Mouse (Mus musculus) midbrain, embryonic 14.5 days (tissue): ENCODE measurements around the gene D13Ertd608e. TPM values are rescaled to one million over a fixed set of nuclear protein-coding genes. Genes with fewer than 3 reads are reported as not detected.
"Not testable (repeated sequence)": the region's sequence is repeated elsewhere in the genome, so short reads cannot be mapped to it uniquely, and the experiment has no call there.

ENCODE experiments used
- ATAC-seq: fragments of 200-750 bp; cut with Nextera tagmentation; 2 replicates; pipeline ENCODE4 v1.8.0; 2017; ENCODE audit warnings: moderate number of reproducible peaks, moderate library complexity; ENCODE audit not compliant: low FRiP score, low TSS enrichment
- DNase-seq: peaks from one replicate; pipeline ENCODE4 v3.0.0-alpha.2; 2015
- H3K27ac ChIP-seq: fragments of 300-500 bp; sonication (generic); replicated peaks from 2 replicates; pipeline ENCODE4 v1.5.1; 2014; ENCODE audit warnings: mild to moderate bottlenecking, low read depth, low read length, moderate library complexity
- H3K27me3 ChIP-seq: fragments of 300-500 bp; sonication (generic); 2 replicates; pipeline ENCODE4 v1.6.1; 2014; ENCODE audit warnings: low read length, control low read depth, mixed read lengths; ENCODE audit not compliant: control insufficient read depth, insufficient read depth
- H3K36me3 ChIP-seq: fragments of 300-500 bp; sonication (generic); 2 replicates; pipeline ENCODE4 v1.6.1; 2014; ENCODE audit warnings: low read length, control low read depth; ENCODE audit not compliant: control insufficient read depth, insufficient read depth
- H3K4me1 ChIP-seq: fragments of 300-500 bp; sonication (generic); 2 replicates; pipeline ENCODE4 v1.6.1; 2014; ENCODE audit warnings: mild to moderate bottlenecking, antibody characterized with exemption, low read length, control low read depth; ENCODE audit not compliant: control insufficient read depth, insufficient read depth
- H3K4me2 ChIP-seq: fragments of 300-500 bp; sonication (generic); 2 replicates; pipeline ENCODE4 v1.6.1; 2014; ENCODE audit warnings: mild to moderate bottlenecking, low read length, moderate library complexity
- H3K4me3 ChIP-seq: fragments of 300-500 bp; sonication (generic); replicated peaks from 2 replicates; pipeline ENCODE4 v1.5.1; 2014; ENCODE audit warnings: low read depth, low read length
- H3K9ac ChIP-seq: fragments of 300-500 bp; sonication (generic); replicated peaks from 2 replicates; pipeline ENCODE4 v1.6.1; 2014; ENCODE audit warnings: mild to moderate bottlenecking, low read length, moderate library complexity
- H3K9me3 ChIP-seq: fragments of 300-500 bp; sonication (generic); 2 replicates; pipeline ENCODE4 v1.6.1; 2016; ENCODE audit warnings: low read length, control low read depth, mixed read lengths; ENCODE audit not compliant: control insufficient read depth
- WGBS: fragments of 180-500 bp; shearing (Covaris S2); extraction: QIAGEN DNeasy Blood & Tissue Kit; methylation state at CpG from one replicate; pipeline ENCODE4 v1.1.7; 2014; 5-methylcytosine and 5-hydroxymethylcytosine counted together
- polyA plus RNA-seq: library from polyadenylated mRNA; unstranded; fragments of >200 nt; fragmentation: Nextera tagmentation; extraction: Ambion mirVana; gene quantifications from 2 replicates; pipeline ENCODE4 v1.2.1, GENCODE M21; 2014

Gene D13Ertd608e
- polyA plus RNA-seq, 1 experiment from 2014 or later: not detected

GRCm38 (mm10) chr13:119816798-119817197 is 19.0 kb upstream of the D13Ertd608e start:
- 55% methylated on average over 8 of the region's 8 CpGs for WGBS
- Histone ChIP-seq H3K9me3 (no peaks in the 10 kb centered on the region), H3K4me2 (no peak overlapping the region), H3K27me3 (no peaks in the 10 kb centered on the region), H3K4me1 (no peaks in the 10 kb centered on the region), H3K27ac (no peak overlapping the region), H3K36me3 (no peaks in the 10 kb centered on the region), H3K4me3 (no peak overlapping the region), H3K9ac (no peak overlapping the region)
- ATAC-seq (no peak), DNase-seq (no peak)

GRCm38 (mm10) chr13:119817579-119818206 is 18.1 kb upstream of the D13Ertd608e start:
- DNase-seq (peak; percentile 13), ATAC-seq (no peak)
- no peak overlapping the region for H3K4me3 ChIP-seq
- H3K9me3 ChIP-seq: no peaks in the 10 kb centered on the region
- WGBS: 4% methylated on average over 2 of the region's 2 CpGs
- no peaks in the 10 kb centered on the region for H3K27me3 ChIP-seq
- H3K9ac ChIP-seq: no peak overlapping the region
- no peak overlapping the region for H3K4me2 ChIP-seq
- H3K36me3 ChIP-seq: no peaks in the 10 kb centered on the region
- H3K4me1 ChIP-seq: no peaks in the 10 kb centered on the region
- no peak overlapping the region for H3K27ac ChIP-seq

GRCm38 (mm10) chr13:119830116-119830515 is 5.7 kb upstream of the D13Ertd608e start, which contains the start of gene AF067063:
Gene AF067063, minus strand, starts transcription at chr13:119830216.
- H3K27me3 ChIP-seq, ATAC-seq, H3K4me1 ChIP-seq, H3K9ac ChIP-seq, H3K9me3 ChIP-seq, H3K36me3 ChIP-seq, H3K27ac ChIP-seq, DNase-seq, H3K4me2 ChIP-seq, H3K4me3 ChIP-seq: not testable (repeated sequence)

- H3K9ac ChIP-seq, H3K27ac ChIP-seq, H3K4me1 ChIP-seq, H3K27me3 ChIP-seq, H3K9me3 ChIP-seq, H3K36me3 ChIP-seq: not testable (repeated sequence)
- peak overlapping the region; percentile 13 for H3K4me3 ChIP-seq
- H3K4me2 ChIP-seq: peak overlapping the region; percentile 39
- peak; percentile 77 for ATAC-seq
- peak; percentile 51 for DNase-seq
- whole genome bisulfite sequencing: 9% methylated on average over 22 of the region's 23 CpGs
These were observed 562 bp downstream of the D13Ertd608e start for GRCm38 (mm10) chr13:119836324-119836811.

- peak overlapping the region; percentile 22; the same call in 1 of the 2 replicates for H3K4me2 ChIP-seq
These were observed 2.0 kb downstream of the D13Ertd608e start for GRCm38 (mm10) chr13:119837719-119838337.

GRCm38 (mm10) chr13:119839982-119840381 is 4.2 kb downstream of the D13Ertd608e start:
- H3K4me3 ChIP-seq, ATAC-seq, H3K9me3 ChIP-seq, H3K27ac ChIP-seq, H3K9ac ChIP-seq, H3K4me1 ChIP-seq, H3K36me3 ChIP-seq, H3K27me3 ChIP-seq, H3K4me2 ChIP-seq: not testable (repeated sequence)
- peak; percentile 28 for DNase-seq
- WGBS: 15% methylated on average over 6 of the region's 6 CpGs

More at GRCm38 (mm10) chr13:119837719-119838337, 2.0 kb downstream of the D13Ertd608e start:
- H3K27ac ChIP-seq, H3K36me3 ChIP-seq, H3K27me3 ChIP-seq, H3K4me3 ChIP-seq, H3K9me3 ChIP-seq, H3K4me1 ChIP-seq, H3K9ac ChIP-seq: not testable (repeated sequence)
- ATAC-seq: peak; percentile 38; the same call in 1 of the 2 replicates
- 7% methylated on average over 14 of the region's 23 CpGs for WGBS
- DNase-seq: peak; percentile 61

GRCm38 (mm10) chr13:119862399-119862798 is 26.6 kb downstream of the D13Ertd608e start:
- not testable (repeated sequence) for H3K27ac ChIP-seq, H3K9ac ChIP-seq, DNase-seq, H3K36me3 ChIP-seq, ATAC-seq, H3K4me1 ChIP-seq, H3K27me3 ChIP-seq, H3K4me3 ChIP-seq, H3K4me2 ChIP-seq, H3K9me3 ChIP-seq
- WGBS: no CpG with 5 or more reads among the region's 6 CpGs

GRCm38 (mm10) chr13:119864395-119864999 is 28.7 kb downstream of the D13Ertd608e start:
- not testable (repeated sequence) for H3K36me3 ChIP-seq, H3K4me3 ChIP-seq, H3K9me3 ChIP-seq, H3K27me3 ChIP-seq, H3K4me2 ChIP-seq, DNase-seq, ATAC-seq, H3K27ac ChIP-seq, H3K4me1 ChIP-seq, H3K9ac ChIP-seq
- whole genome bisulfite sequencing: 76% methylated on average over 6 of the region's 7 CpGs
